Comparison of ENCODE assay signal across 17 mouse cellular contexts in genomic region chr16:52143101-52143500, GRCm38 (mm10).
"Had no signal": no experiment of that assay in that cellular context is flagged by ENCODE, and none has a peak within 500 bp of the region (broad histone marks: within the 10 kb centered on the region; RNA-seq: fewer than 3 reads in every experiment).

No protein-coding gene starts in this region.

- H3K4me1 ChIP-seq: liver, embryonic 12.5 days; midbrain, embryonic 15.5 days had no signal

- H3K36me3 ChIP-seq: midbrain, embryonic 15.5 days had no signal

- H3K9me3 ChIP-seq: kidney, embryonic 15.5 days; limb, embryonic 15.5 days; liver, embryonic 12.5 days; megakaryocyte, embryonic 14.5 days; midbrain, embryonic 15.5 days; neural tube, embryonic 13.5 days had no signal

- H3K27ac ChIP-seq: kidney, embryonic 15.5 days; limb, embryonic 15.5 days; liver, embryonic 12.5 days; macrophage; midbrain, embryonic 15.5 days; neural tube, embryonic 13.5 days had no signal

- DNase-seq: kidney, adult 11 months; kidney, postnatal 14 days; layer of hippocampus, postnatal 36 days; lung, embryonic 14.5 days; lung, postnatal 10 days; retina, postnatal 1 day; right cerebral cortex, postnatal 14 days; thymus, adult 18-20 months; thymus, postnatal 14 days had no signal

- H3K9ac ChIP-seq: kidney, embryonic 15.5 days; limb, embryonic 15.5 days; liver, embryonic 12.5 days; lung, embryonic 14.5 days; midbrain, embryonic 15.5 days; neural tube, embryonic 13.5 days had no signal

- H3K4me2 ChIP-seq: kidney, embryonic 15.5 days; limb, embryonic 15.5 days; liver, embryonic 12.5 days; lung, embryonic 14.5 days; midbrain, embryonic 11.5 days; midbrain, embryonic 15.5 days; neural tube, embryonic 13.5 days had no signal

- ATAC-seq: liver, embryonic 12.5 days; midbrain, embryonic 15.5 days had no signal

- H3K4me3 ChIP-seq: kidney, embryonic 15.5 days; limb, embryonic 15.5 days; liver, embryonic 12.5 days; megakaryocyte, embryonic 14.5 days; midbrain, embryonic 15.5 days; neural tube, embryonic 13.5 days had no signal

- H3K27me3 ChIP-seq: kidney, embryonic 15.5 days; limb, embryonic 15.5 days; liver, embryonic 12.5 days; megakaryocyte, embryonic 14.5 days; midbrain, embryonic 15.5 days; neural tube, embryonic 13.5 days had no signal
